Mouse (Mus musculus): Measurements from ENCODE around the gene Lrrtm4. TPM values are rescaled to one million over a fixed set of nuclear protein-coding genes. Genes with fewer than 3 reads are reported as not detected.

The Lrrtm4 gene
- total RNA-seq, 1 experiment from 2014 or later, result 3.7 TPM

DNA sequence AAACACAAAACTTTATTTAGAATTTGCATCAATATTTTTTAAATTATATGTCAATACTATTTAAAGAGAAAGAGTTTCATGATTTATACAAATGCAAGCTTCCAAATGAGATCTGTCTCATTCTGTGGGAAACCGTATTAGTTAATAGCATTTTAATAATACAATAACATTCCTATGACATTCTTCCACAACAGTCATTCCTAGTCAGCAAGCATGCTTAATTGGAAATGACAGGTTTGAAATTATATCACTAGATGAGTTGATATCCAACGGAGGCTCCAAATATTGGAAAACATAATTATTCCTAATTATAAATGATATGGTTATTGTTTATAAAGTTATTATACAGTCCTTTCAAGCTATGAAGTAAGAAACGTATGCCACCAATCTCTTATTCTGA, 714.7 kb downstream of the Lrrtm4 start:
- no peak for DNase-seq

DNA sequence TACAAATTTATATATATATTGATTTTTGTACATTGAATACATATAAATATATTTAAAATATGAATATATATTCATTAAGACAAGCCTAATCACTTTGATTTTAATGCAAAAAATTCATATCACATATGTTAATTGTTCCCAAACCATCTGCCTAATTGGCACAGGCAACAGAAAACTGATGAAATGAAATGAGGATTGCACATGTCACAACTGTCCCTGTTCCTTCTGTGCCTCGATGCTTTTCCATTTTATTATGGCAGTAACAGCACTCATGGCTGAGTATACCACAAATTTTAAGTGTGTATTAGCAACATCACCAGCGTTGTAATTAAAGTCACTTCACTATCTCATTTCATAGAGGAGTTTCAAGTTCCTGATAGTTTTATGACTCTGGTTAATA, 732.1 kb downstream of the Lrrtm4 start:
- no peak for DNase-seq

DNA sequence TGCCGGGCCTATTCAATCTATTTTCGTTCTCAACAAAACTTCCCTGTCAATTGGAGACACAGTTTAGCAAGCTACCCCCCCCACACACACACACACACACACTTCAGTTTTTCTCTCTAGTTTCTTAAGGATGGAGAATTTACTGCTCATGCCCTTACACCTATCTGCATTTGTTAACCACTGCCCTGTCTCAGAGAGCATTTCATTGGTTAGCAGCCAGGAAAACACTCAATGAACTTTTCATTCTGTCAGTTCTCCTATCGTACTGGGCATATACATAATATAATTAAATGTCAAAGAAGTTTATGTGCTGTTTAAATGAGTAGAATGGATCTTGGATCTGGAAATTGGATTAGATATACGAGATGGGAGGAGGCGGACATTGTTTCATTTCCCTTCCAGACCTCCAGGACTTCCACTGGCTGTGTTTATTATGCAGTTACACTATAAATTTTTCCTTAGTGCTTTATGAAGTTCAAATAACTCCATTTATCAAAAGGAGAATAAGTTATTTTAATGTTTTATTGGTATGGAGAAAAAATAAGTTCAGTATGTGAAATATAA, 742.0 kb downstream of the Lrrtm4 start:
- no peak for DNase-seq

DNA sequence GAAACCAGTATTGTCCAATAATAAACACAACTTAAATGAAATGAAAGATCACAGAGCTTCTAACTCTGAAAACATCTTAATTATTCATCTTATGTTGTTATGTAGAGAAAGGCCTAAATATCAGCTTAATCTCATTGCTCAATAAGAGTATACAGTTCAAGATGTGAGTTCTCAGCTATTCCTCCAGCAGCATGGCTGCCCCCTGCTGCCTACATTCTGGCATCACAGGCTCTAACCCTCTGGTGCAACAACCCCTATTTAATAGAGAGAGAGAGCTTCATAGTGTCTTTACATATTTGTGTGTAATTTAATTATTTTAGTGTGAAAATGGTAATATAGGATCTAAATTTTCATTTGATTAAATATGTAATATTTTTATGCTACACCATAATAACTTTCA, 767.6 kb downstream of the Lrrtm4 start:
- DNase-seq, result peak; percentile 51

- DNase-seq, result no peak
These were observed 805.1 kb downstream of the Lrrtm4 start for GRCm38 (mm10) chr6:80823753-80824152.

DNA sequence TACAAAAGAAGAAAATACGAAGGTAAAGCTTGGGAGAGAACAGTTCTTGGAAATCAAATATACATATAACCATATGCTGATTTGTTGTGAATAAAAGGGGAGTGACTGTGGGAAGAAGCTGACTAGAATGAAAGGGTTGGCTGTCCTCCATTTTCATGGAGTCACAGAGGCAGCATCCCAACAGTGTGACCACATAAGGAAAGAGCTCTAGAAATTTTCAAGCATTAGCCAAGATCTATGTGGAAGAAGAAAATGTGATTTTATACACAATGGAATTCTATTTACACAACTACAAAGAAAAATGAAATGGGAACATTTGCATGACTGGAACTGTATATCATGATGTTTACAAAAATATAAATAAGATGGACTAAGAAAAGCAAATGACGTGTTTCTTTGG, 821.1 kb downstream of the Lrrtm4 start:
- DNase-seq, result no peak

DNA sequence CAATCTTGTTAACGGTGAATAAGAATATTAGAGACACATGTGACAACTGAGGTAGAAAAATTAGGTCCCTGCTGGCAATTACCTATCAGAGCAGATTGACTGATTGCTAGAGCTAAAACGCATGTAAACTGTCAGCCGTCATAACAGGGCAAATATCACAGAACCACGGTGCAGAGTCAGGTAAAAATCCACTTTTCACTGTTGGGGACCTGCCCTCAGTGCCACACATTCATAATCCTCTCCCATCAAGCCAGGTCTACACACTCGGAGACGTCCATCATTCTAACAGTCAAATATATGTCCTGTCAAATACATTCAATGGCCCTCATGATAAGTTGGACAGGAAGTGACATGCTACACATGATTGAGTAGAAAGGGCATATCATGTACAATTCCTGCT, 826.6 kb downstream of the Lrrtm4 start:
- DNase-seq, result no peak

DNA sequence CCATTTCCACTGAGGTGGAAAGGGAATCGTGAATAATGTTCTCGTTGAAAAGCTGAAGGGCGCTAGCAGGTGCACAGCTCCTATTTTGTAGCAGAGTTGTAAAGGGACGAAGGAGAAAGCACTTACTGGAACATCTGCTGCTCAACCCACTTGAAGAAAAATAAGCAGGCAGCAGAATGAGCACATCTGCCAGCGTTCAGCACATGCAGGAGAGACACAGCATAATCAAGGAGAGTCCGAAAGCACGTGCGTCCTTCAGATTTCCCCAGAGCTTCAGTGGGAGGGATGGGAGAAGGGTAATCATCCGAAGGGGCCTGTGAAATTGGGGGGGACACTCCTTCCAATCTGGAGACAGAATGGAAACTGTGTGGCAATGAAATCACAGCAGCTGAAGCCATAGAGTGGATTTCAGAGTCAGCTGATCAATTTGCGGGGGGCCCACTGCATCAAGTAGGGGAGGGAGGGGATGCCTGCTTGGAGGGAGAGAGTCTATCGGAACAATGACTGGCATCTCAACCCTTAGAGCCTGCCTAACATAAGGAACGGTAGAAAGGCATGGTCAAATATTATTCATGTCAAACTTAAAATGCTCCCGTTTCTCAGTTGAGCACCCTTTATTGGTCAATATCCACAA, 838.4 kb downstream of the Lrrtm4 start:
- DNase-seq, result no peak

Other genes starting within 250 kb of the Lrrtm4 start
- gene Gm20594, start 201.0 kb upstream of the Lrrtm4 start, total RNA-seq (2021), result not detected in 2 replicates